In the genomic region with DNA sequence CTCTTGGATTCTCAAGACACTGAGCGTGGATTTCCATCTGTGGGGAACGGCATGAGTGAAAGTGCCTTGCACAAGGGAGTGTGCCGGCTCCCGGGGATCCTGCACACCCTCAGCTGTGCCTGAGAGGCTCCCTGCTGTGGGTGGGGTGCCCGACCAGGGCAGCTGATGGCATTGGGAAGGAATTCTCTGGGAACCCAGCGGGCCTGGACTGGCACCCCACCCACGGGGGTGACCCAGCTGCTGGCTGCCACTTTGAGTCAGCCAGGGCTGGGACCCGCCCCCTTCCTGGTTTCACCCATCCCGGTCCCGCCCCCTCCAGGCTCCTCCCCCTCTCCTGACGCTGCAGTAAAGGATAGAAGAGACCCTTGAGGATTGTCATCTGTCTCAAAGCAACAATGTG, we compare ENCODE assay signal across 8 mouse cellular contexts. TPM values are rescaled to one million over a fixed set of nuclear protein-coding genes. Genes with fewer than 3 reads are reported as not detected.
DNase-seq lines count a peak whose midpoint lies in the region; ATAC-seq and TF ChIP-seq lines count a peak whose summit lies in the region.

No protein-coding gene starts in this region.

- intact Hi-C loops in gastrocnemius, postnatal 14 days (cut with DNase I; ENCODE audit: low total_unique reads) = no loop called here

- DNase-seq in spleen, adult 2 months (ENCODE audit: low read depth in 1 of 2, low spot score in 2 of 2) = peak in 1 of 2 experiments; percentile 51
- DNase-seq in spleen, postnatal 14 days (ENCODE audit: low spot score in 2 of 2) = no peak
- peak; percentile 73 for DNase-seq in gastrocnemius, postnatal 14 days
- peak; percentile 82 to 87 for DNase-seq in kidney, postnatal 4 days
- DNase-seq in layer of hippocampus, adult 2 months (ENCODE audit: low spot score in 2 of 2) = no peak
- no peak for DNase-seq in layer of hippocampus, postnatal 10 days (ENCODE audit: low spot score in 2 of 2)
- DNase-seq in cerebellum, adult 9-10 months = no peak

- no peaks in the 10 kb centered on the region for H3K36me3 ChIP-seq in spleen, adult 2 months (ENCODE audit: control insufficient read depth, insufficient read depth, low read length)

- ATAC-seq in megakaryocyte-erythroid progenitor cell, adult 5-6 weeks (replicated peaks; ENCODE audit: low FRiP score, low TSS enrichment, poor library complexity, severe bottlenecking) = 0 out of 2 replicates have a peak, but pooled peaks have one; percentile 39

- no peaks in the 10 kb centered on the region for H3K27me3 ChIP-seq in spleen, adult 2 months (ENCODE audit: control insufficient read depth, insufficient read depth, low read length)

- TF ChIP-seq POLR2A in spleen, adult 2 months (IDR thresholded peaks at IDR 0.05; ENCODE audit: low read depth, low read length) = no peak

- WGBS in spleen, adult 2 months = 16% methylated on average over 10 of the region's 11 CpGs

- no peak for TF ChIP-seq CTCF in spleen, adult 2 months (IDR thresholded peaks at IDR 0.05; ENCODE audit: extremely low read depth, insufficient read depth, insufficient read length, insufficient replicate concordance)
- TF ChIP-seq CTCF in layer of hippocampus, adult 2 months (conservative IDR thresholded peaks at IDR 0.05) = no peak

- peak overlapping the region; percentile 10; the same call in 1 of the 2 replicates for H3K4me3 ChIP-seq in spleen, adult 2 months (ENCODE audit: extremely low read depth, insufficient read depth, insufficient read length)
- H3K4me3 ChIP-seq in layer of hippocampus, adult 2 months = no peak overlapping the region

- peaks cover 8% of the 10 kb centered on the region for H3K4me1 ChIP-seq in spleen, adult 2 months (ENCODE audit: control insufficient read depth, insufficient read depth, insufficient read length)

- H3K27ac ChIP-seq in spleen, adult 2 months (ENCODE audit: insufficient read depth, low read length) = no peak overlapping the region
- no peak overlapping the region for H3K27ac ChIP-seq in layer of hippocampus, adult 2 months

RNA-seq across cellular contexts. Expression of a gene that starts 5.6 kb away (rescaled TPM):
- 50.9 and 61.4 TPM in 2 replicates for polyA plus RNA-seq in spleen, adult 2 months (2012; rRNA removed)
- 1 to 10 TPM; 4.2 to 5.7 TPM for total RNA-seq in gastrocnemius, postnatal 14 days (2021)
- 3.0 and 4.2 TPM in 2 replicates for total RNA-seq in megakaryocyte-erythroid progenitor cell, adult 5-6 weeks (2014; fragmentation: Nextera tagmentation)
- total RNA-seq in megakaryocyte-erythroid progenitor cell, adult 5-6 weeks (2017) = 3.0 and 3.4 TPM in 2 replicates
- 1 to 10 TPM; 2.6 to 3.6 TPM for total RNA-seq in layer of hippocampus, adult 2 months (2021)
- total RNA-seq in layer of hippocampus, postnatal 10 days (2021) = 1 to 10 TPM; 2.4 to 2.9 TPM

RNA-seq across cellular contexts. Expression of a gene that starts 22.7 kb away (rescaled TPM):
- polyA plus RNA-seq in spleen, adult 2 months (2012; rRNA removed) = 50.3 and 67.8 TPM in 2 replicates
- total RNA-seq in gastrocnemius, postnatal 14 days (2021) = 10 to 100 TPM; 24.7 to 27.9 TPM
- 91.5 and 117 TPM in 2 replicates for total RNA-seq in megakaryocyte-erythroid progenitor cell, adult 5-6 weeks (2014; fragmentation: Nextera tagmentation)
- total RNA-seq in megakaryocyte-erythroid progenitor cell, adult 5-6 weeks (2017) = 37.5 and 38.6 TPM in 2 replicates
- total RNA-seq in layer of hippocampus, adult 2 months (2021) = 10 to 100 TPM; 12.7 to 14.3 TPM
- total RNA-seq in layer of hippocampus, postnatal 10 days (2021) = 10 to 100 TPM; 29.3 to 33.2 TPM

Comparison
In these comparisons a context has a peak if more than half of its experiments do, and no peak if none do; other contexts are left out.
1. DNase-seq: peak in gastrocnemius, postnatal 14 days (single experiment) and kidney, postnatal 4 days (2 of 2); none in spleen, postnatal 14 days (0 of 2), layer of hippocampus, adult 2 months (0 of 2), layer of hippocampus, postnatal 10 days (0 of 2) and cerebellum, adult 9-10 months (single experiment).